Mouse (Mus musculus) hindbrain, embryonic 12.5 days (tissue): ENCODE results near the gene Rapgef1. TPM values are rescaled to one million over a fixed set of nuclear protein-coding genes. Genes with fewer than 3 reads are reported as not detected.
A peak's percentile ranks its signal among the peaks of the same experiment; 100 is the strongest.
"Not testable (repeated sequence)": the region's sequence is repeated elsewhere in the genome, so short reads cannot be mapped to it uniquely, and the experiment has no call there.

Source experiments
- ATAC-seq: fragments of 200-750 bp; cut with Nextera tagmentation; 2 replicates; pipeline ENCODE4 v1.8.0; 2017; ENCODE audit warnings: moderate TSS enrichment; ENCODE audit not compliant: low FRiP score
- H3K27ac ChIP-seq: fragments of 300-500 bp; sonication (generic); 2 replicates; pipeline ENCODE4 v1.5.1; 2016; ENCODE audit warnings: mild to moderate bottlenecking
- H3K27me3 ChIP-seq: fragments of 300-500 bp; sonication (generic); 2 replicates; pipeline ENCODE4 v1.6.1; 2016; ENCODE audit warnings: mild to moderate bottlenecking
- H3K36me3 ChIP-seq: fragments of 300-500 bp; sonication (generic); 2 replicates; pipeline ENCODE4 v1.6.1; 2016; ENCODE audit warnings: mild to moderate bottlenecking
- H3K4me1 ChIP-seq: fragments of 300-500 bp; sonication (generic); 2 replicates; pipeline ENCODE4 v1.6.1; 2016
- H3K4me2 ChIP-seq: fragments of 300-500 bp; sonication (generic); replicated peaks from 2 replicates; pipeline ENCODE4 v1.6.1; 2016; ENCODE audit warnings: mild to moderate bottlenecking
- H3K4me3 ChIP-seq: fragments of 300-500 bp; sonication (generic); 2 replicates; pipeline ENCODE4 v1.5.1; 2016; ENCODE audit warnings: mild to moderate bottlenecking
- H3K9ac ChIP-seq: fragments of 300-500 bp; sonication (generic); 2 replicates; pipeline ENCODE4 v1.6.1; 2016; ENCODE audit warnings: mild to moderate bottlenecking, moderate library complexity
- H3K9me3 ChIP-seq: fragments of 300-500 bp; sonication (generic); replicated peaks from 2 replicates; pipeline ENCODE4 v1.6.1; 2016; ENCODE audit warnings: mild to moderate bottlenecking
- WGBS: fragments of 180-500 bp; shearing (Covaris S2); methylation state at CpG from one replicate; pipeline ENCODE4 v1.1.7; 2016; 5-methylcytosine and 5-hydroxymethylcytosine counted together
- polyA plus RNA-seq: library from polyadenylated mRNA; unstranded; fragments of >200 nt; fragmentation: Nextera tagmentation; extraction: Ambion mirVana; gene quantifications from 2 replicates; pipeline ENCODE4 v1.2.1, GENCODE M21; 2016

Rapgef1 gene
- polyA plus RNA-seq, 1 experiment from 2014 or later = 24.7 TPM

- not testable (repeated sequence) for H3K9me3 ChIP-seq, H3K4me1 ChIP-seq, ATAC-seq, H3K4me3 ChIP-seq, H3K9ac ChIP-seq, H3K27me3 ChIP-seq, H3K4me2 ChIP-seq, H3K27ac ChIP-seq
- WGBS = 97% methylated on average over 2 of the region's 2 CpGs
- peaks cover 89% of the 10 kb centered on the region for H3K36me3 ChIP-seq
Observed at GRCm38 (mm10) chr2:29781256-29781655, 161.7 kb downstream of the Rapgef1 start.

- no peak for ATAC-seq
- peaks cover 60% of the 10 kb centered on the region for H3K36me3 ChIP-seq
- no peaks in the 10 kb centered on the region for H3K9me3 ChIP-seq
- no peaks in the 10 kb centered on the region for H3K27me3 ChIP-seq
- no peak overlapping the region for H3K4me2 ChIP-seq
- H3K4me3 ChIP-seq = no peak overlapping the region
- peaks cover 16% of the 10 kb centered on the region for H3K4me1 ChIP-seq
- WGBS = 74% methylated on average over 4 of the region's 4 CpGs
- H3K27ac ChIP-seq = no peak overlapping the region
- H3K9ac ChIP-seq = no peak overlapping the region
Observed at GRCm38 (mm10) chr2:29784290-29784689, 164.8 kb downstream of the Rapgef1 start.

GRCm38 (mm10) chr2:29787104-29787917 is 167.8 kb downstream of the Rapgef1 start, which contains the start of gene Coq4:
TSS of gene Coq4 (plus strand) at chr2:29787493.
- H3K9me3 ChIP-seq = no peaks in the 10 kb centered on the region
- H3K4me3 ChIP-seq = peak within 1 kb of the TSS; percentile 81
- H3K27me3 ChIP-seq = no peaks in the 10 kb centered on the region
- H3K4me2 ChIP-seq = peak within 1 kb of the TSS; percentile 67
- ATAC-seq = peak; percentile 86
- H3K27ac ChIP-seq = peak within 1 kb of the TSS; percentile 71
- H3K9ac ChIP-seq = peak within 1 kb of the TSS; percentile 84
- WGBS = 1% methylated on average over 31 of the region's 31 CpGs
- H3K4me1 ChIP-seq = peaks cover 18% of the 10 kb centered on the region
- H3K36me3 ChIP-seq = peaks cover 52% of the 10 kb centered on the region

GRCm38 (mm10) chr2:29787937-29788681 is 168.6 kb downstream of the Rapgef1 start, which contains the start of gene Trub2:
TSS of gene Trub2 (minus strand) at chr2:29788502.
- Histone ChIP-seq H3K27me3 (no peaks in the 10 kb centered on the region), H3K4me1 (peaks cover 18% of the 10 kb centered on the region), H3K4me3 (peak within 1 kb of the TSS; percentile 81), H3K27ac (peak within 1 kb of the TSS; percentile 71), H3K4me2 (peak within 1 kb of the TSS; percentile 67), H3K9ac (peak within 1 kb of the TSS; percentile 84), H3K36me3 (peaks cover 50% of the 10 kb centered on the region), H3K9me3 (no peaks in the 10 kb centered on the region)
- 1% methylated on average over 45 of the region's 45 CpGs for WGBS
- peak; percentile 84 for ATAC-seq

Other genes starting within 250 kb of the Rapgef1 start
- not detected in 2 replicates for gene Gm13420, start 132.0 kb downstream of the Rapgef1 start, polyA plus RNA-seq
- not detected in 2 replicates for gene Gm13547, start 139.6 kb downstream of the Rapgef1 start, polyA plus RNA-seq
- gene Coq4, start 167.8 kb downstream of the Rapgef1 start, polyA plus RNA-seq = 33.1 and 36.8 TPM in 2 replicates
- 43.1 and 43.3 TPM in 2 replicates for gene Trub2, start 168.8 kb downstream of the Rapgef1 start, polyA plus RNA-seq
- 28.3 and 29.3 TPM in 2 replicates for gene Slc27a4, start 182.9 kb downstream of the Rapgef1 start, polyA plus RNA-seq
- gene Urm1, start 200.4 kb downstream of the Rapgef1 start, polyA plus RNA-seq = 16.4 and 19.5 TPM in 2 replicates
- 28.5 and 30.2 TPM in 2 replicates for gene Cercam, start 249.4 kb downstream of the Rapgef1 start, polyA plus RNA-seq